Mouse (Mus musculus) neural tube, embryonic 15.5 days (tissue): ENCODE data around the gene Thsd7a. TPM values are rescaled to one million over a fixed set of nuclear protein-coding genes. Genes with fewer than 3 reads are reported as not detected.

Experiments
- ATAC-seq: fragments of 200-750 bp; cut with Nextera tagmentation; 2 replicates; pipeline ENCODE4 v1.8.0; 2017; ENCODE audit warnings: mild to moderate bottlenecking, moderate TSS enrichment, moderate library complexity; ENCODE audit not compliant: low FRiP score
- H3K27ac ChIP-seq: fragments of 300-500 bp; sonication (generic); replicated peaks from 2 replicates; pipeline ENCODE4 v1.5.1; 2015; ENCODE audit warnings: mild to moderate bottlenecking, inconsistent platforms
- H3K27me3 ChIP-seq: fragments of 300-500 bp; sonication (generic); replicated peaks from 2 replicates; pipeline ENCODE4 v1.6.1; 2015; ENCODE audit warnings: inconsistent platforms
- H3K36me3 ChIP-seq: fragments of 300-500 bp; sonication (generic); 2 replicates; pipeline ENCODE4 v1.6.1; 2015; ENCODE audit warnings: inconsistent platforms
- H3K4me1 ChIP-seq: fragments of 300-500 bp; sonication (generic); 2 replicates; pipeline ENCODE4 v1.6.1; 2015; ENCODE audit warnings: inconsistent platforms
- H3K4me2 ChIP-seq: fragments of 300-500 bp; sonication (generic); 2 replicates; pipeline ENCODE4 v1.6.1; 2015; ENCODE audit warnings: inconsistent platforms, mild to moderate bottlenecking, moderate library complexity
- H3K4me3 ChIP-seq: fragments of 300-500 bp; sonication (generic); replicated peaks from 2 replicates; pipeline ENCODE4 v1.5.1; 2015; ENCODE audit warnings: mild to moderate bottlenecking, inconsistent platforms
- H3K9ac ChIP-seq: fragments of 300-500 bp; sonication (generic); replicated peaks from 2 replicates; pipeline ENCODE4 v1.6.1; 2015; ENCODE audit warnings: mild to moderate bottlenecking, inconsistent platforms
- H3K9me3 ChIP-seq: fragments of 300-500 bp; sonication (generic); replicated peaks from 2 replicates; pipeline ENCODE4 v1.6.1; 2016; ENCODE audit warnings: inconsistent platforms
- WGBS: fragments of 180-500 bp; shearing (Covaris S2); methylation state at CpG from one replicate; pipeline ENCODE4 v1.1.7; 2015; ENCODE audit warnings: mixed read lengths; 5-methylcytosine and 5-hydroxymethylcytosine counted together
- polyA plus RNA-seq: library from polyadenylated mRNA; unstranded; fragments of >200 nt; fragmentation: Nextera tagmentation; extraction: Ambion mirVana; gene quantifications from 2 replicates; pipeline ENCODE4 v1.2.1, GENCODE M21; 2015

Thsd7a gene
- polyA plus RNA-seq, 1 experiment from 2014 or later = 34.0 TPM

GRCm38 (mm10) chr6:12628637-12629246 is 120.5 kb downstream of the Thsd7a start:
- Histone ChIP-seq H3K4me3 (no peak overlapping the region), H3K9ac (no peak overlapping the region), H3K9me3 (no peaks in the 10 kb centered on the region), H3K27ac (0 out of 2 replicates have a peak overlapping the region, but pooled peaks have one; percentile 25), H3K4me2 (peak overlapping the region; percentile 11; the same call in 1 of the 2 replicates), H3K36me3 (no peaks in the 10 kb centered on the region), H3K4me1 (no peaks in the 10 kb centered on the region), H3K27me3 (no peaks in the 10 kb centered on the region)
- peak; percentile 74 for ATAC-seq
- 38% methylated on average over 11 of the region's 11 CpGs for WGBS

GRCm38 (mm10) chr6:12606638-12607246 is 142.5 kb downstream of the Thsd7a start:
- Histone ChIP-seq H3K4me2 (peak overlapping the region; percentile 42), H3K27me3 (no peaks in the 10 kb centered on the region), H3K9me3 (no peaks in the 10 kb centered on the region), H3K36me3 (no peaks in the 10 kb centered on the region), H3K4me3 (peak overlapping the region; percentile 16; the same call in 1 of the 2 replicates), H3K27ac (0 out of 2 replicates have a peak overlapping the region, but pooled peaks have one; percentile 48), H3K9ac (no peak overlapping the region), H3K4me1 (peaks cover 9% of the 10 kb centered on the region; the same call in 1 of the 2 replicates)
- 47% methylated on average over 13 of the region's 13 CpGs for WGBS
- ATAC-seq = peak; percentile 52

- Histone ChIP-seq H3K27ac (no peak overlapping the region), H3K4me2 (no peak overlapping the region), H3K27me3 (no peaks in the 10 kb centered on the region), H3K4me3 (no peak overlapping the region), H3K4me1 (peaks cover 9% of the 10 kb centered on the region; the same call in 1 of the 2 replicates), H3K9me3 (no peaks in the 10 kb centered on the region), H3K36me3 (no peaks in the 10 kb centered on the region), H3K9ac (no peak overlapping the region)
- WGBS = 58% methylated on average over 2 of the region's 2 CpGs
- ATAC-seq = no peak
These were observed 146.3 kb downstream of the Thsd7a start for GRCm38 (mm10) chr6:12602927-12603326.

- WGBS = 86% methylated on average over 4 of the region's 4 CpGs
- no peak for ATAC-seq
- no peak overlapping the region for H3K4me3 ChIP-seq
- H3K4me1 ChIP-seq = peaks cover 9% of the 10 kb centered on the region; the same call in 1 of the 2 replicates
- H3K27ac ChIP-seq = no peak overlapping the region
- no peaks in the 10 kb centered on the region for H3K36me3 ChIP-seq
- no peaks in the 10 kb centered on the region for H3K9me3 ChIP-seq
- H3K27me3 ChIP-seq = no peaks in the 10 kb centered on the region
- H3K4me2 ChIP-seq = no peak overlapping the region
- no peak overlapping the region for H3K9ac ChIP-seq
These were observed 147.0 kb downstream of the Thsd7a start for GRCm38 (mm10) chr6:12602161-12602560.

- no peaks in the 10 kb centered on the region for H3K9me3 ChIP-seq
- no peak overlapping the region for H3K9ac ChIP-seq
- 74% methylated on average over 4 of the region's 4 CpGs for WGBS
These were observed 164.8 kb downstream of the Thsd7a start for GRCm38 (mm10) chr6:12584456-12584855.

GRCm38 (mm10) chr6:12581143-12581542 is 168.1 kb downstream of the Thsd7a start:
- H3K27me3 ChIP-seq = no peaks in the 10 kb centered on the region
- H3K27ac ChIP-seq = no peak overlapping the region
- no peak overlapping the region for H3K9ac ChIP-seq
- H3K36me3 ChIP-seq = no peaks in the 10 kb centered on the region
- no peak for ATAC-seq
- no peaks in the 10 kb centered on the region for H3K9me3 ChIP-seq
- H3K4me1 ChIP-seq = peaks cover 14% of the 10 kb centered on the region
- no peak overlapping the region for H3K4me2 ChIP-seq
- H3K4me3 ChIP-seq = no peak overlapping the region
- WGBS = 43% methylated on average over 3 of the region's 3 CpGs

More at GRCm38 (mm10) chr6:12584456-12584855, 164.8 kb downstream of the Thsd7a start:
- H3K4me3 ChIP-seq = no peak overlapping the region
- no peak overlapping the region for H3K27ac ChIP-seq
- no peak overlapping the region for H3K4me2 ChIP-seq
- ATAC-seq = no peak
- peaks cover 9% of the 10 kb centered on the region for H3K4me1 ChIP-seq
- H3K27me3 ChIP-seq = no peaks in the 10 kb centered on the region
- no peaks in the 10 kb centered on the region for H3K36me3 ChIP-seq

GRCm38 (mm10) chr6:12575619-12576216 is 173.5 kb downstream of the Thsd7a start:
- no peaks in the 10 kb centered on the region for H3K27me3 ChIP-seq
- 0 out of 2 replicates have a peak overlapping the region, but pooled peaks have one; percentile 2 for H3K27ac ChIP-seq
- ATAC-seq = no peak
- 41% methylated on average over 6 of the region's 6 CpGs for WGBS
- no peak overlapping the region for H3K4me2 ChIP-seq
- H3K4me1 ChIP-seq = peaks cover 12% of the 10 kb centered on the region; the same call in 1 of the 2 replicates
- H3K4me3 ChIP-seq = no peak overlapping the region
- H3K9ac ChIP-seq = no peak overlapping the region
- H3K9me3 ChIP-seq = no peaks in the 10 kb centered on the region
- H3K36me3 ChIP-seq = no peaks in the 10 kb centered on the region

- no peak for ATAC-seq
These were observed 177.0 kb downstream of the Thsd7a start for GRCm38 (mm10) chr6:12572202-12572601.

GRCm38 (mm10) chr6:12565136-12565535 is 184.1 kb downstream of the Thsd7a start:
- Histone ChIP-seq H3K27me3 (no peaks in the 10 kb centered on the region), H3K9me3 (no peaks in the 10 kb centered on the region), H3K36me3 (no peaks in the 10 kb centered on the region), H3K9ac (no peak overlapping the region), H3K27ac (no peak overlapping the region), H3K4me3 (no peak overlapping the region), H3K4me2 (no peak overlapping the region), H3K4me1 (no peaks in the 10 kb centered on the region)
- ATAC-seq = no peak
- 83% methylated on average over 4 of the region's 4 CpGs for WGBS

More at GRCm38 (mm10) chr6:12572202-12572601, 177.0 kb downstream of the Thsd7a start:
- Histone ChIP-seq H3K9ac (no peak overlapping the region), H3K27ac (no peak overlapping the region), H3K4me3 (no peak overlapping the region), H3K4me1 (peaks cover 10% of the 10 kb centered on the region; the same call in 1 of the 2 replicates), H3K9me3 (no peaks in the 10 kb centered on the region), H3K27me3 (no peaks in the 10 kb centered on the region), H3K4me2 (no peak overlapping the region), H3K36me3 (no peaks in the 10 kb centered on the region)
- 53% methylated on average over 5 of the region's 5 CpGs for WGBS

GRCm38 (mm10) chr6:12562336-12562735 is 186.9 kb downstream of the Thsd7a start:
- H3K27me3 ChIP-seq = no peaks in the 10 kb centered on the region
- WGBS = 74% methylated on average over 3 of the region's 3 CpGs
- no peak overlapping the region for H3K9ac ChIP-seq
- no peaks in the 10 kb centered on the region for H3K9me3 ChIP-seq
- H3K4me1 ChIP-seq = no peaks in the 10 kb centered on the region
- no peaks in the 10 kb centered on the region for H3K36me3 ChIP-seq
- H3K4me3 ChIP-seq = no peak overlapping the region
- H3K27ac ChIP-seq = no peak overlapping the region
- no peak overlapping the region for H3K4me2 ChIP-seq
- no peak for ATAC-seq

GRCm38 (mm10) chr6:12560500-12560899 is 188.7 kb downstream of the Thsd7a start:
- no peak overlapping the region for H3K4me3 ChIP-seq
- no peaks in the 10 kb centered on the region for H3K27me3 ChIP-seq
- no peak overlapping the region for H3K4me2 ChIP-seq
- 83% methylated on average over 2 of the region's 2 CpGs for WGBS
- no peak overlapping the region for H3K27ac ChIP-seq
- H3K4me1 ChIP-seq = peaks cover 6% of the 10 kb centered on the region
- ATAC-seq = no peak
- H3K36me3 ChIP-seq = no peaks in the 10 kb centered on the region
- H3K9me3 ChIP-seq = no peaks in the 10 kb centered on the region
- H3K9ac ChIP-seq = no peak overlapping the region
